Mouse (Mus musculus): ENCODE results near the gene Asz1.

The Asz1 gene

GRCm38 (mm10) chr6:18108934-18109333 lies at the start of gene Asz1:
Gene Asz1, minus strand, starts transcription at chr6:18109061.
- no peak for DNase-seq (ENCODE audit: low spot score in 2 of 2)

DNA sequence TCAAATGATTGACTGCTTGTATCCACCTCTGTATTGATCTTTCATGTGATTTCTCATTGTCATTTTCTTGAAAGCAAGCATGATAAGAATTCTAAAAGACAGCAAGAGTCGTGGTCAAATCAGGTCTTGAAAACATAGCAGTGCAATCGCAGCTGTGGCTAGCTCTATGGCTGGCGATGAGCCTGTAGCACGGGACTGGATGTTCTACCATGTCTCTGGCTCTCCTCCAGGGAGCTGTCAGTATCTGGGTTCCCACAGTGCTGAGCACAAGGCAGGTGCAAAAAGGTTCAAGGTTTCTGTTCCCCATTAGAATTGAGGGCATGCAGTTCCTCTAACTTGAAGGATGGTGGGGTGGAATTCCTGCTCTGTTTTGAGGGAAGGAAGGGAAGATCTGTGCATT lies 44.2 kb upstream of the Asz1 start:
- DNase-seq (ENCODE audit: low spot score in 2 of 2) = no peak

- no peak for DNase-seq (ENCODE audit: low spot score in 2 of 2)
Measured at GRCm38 (mm10) chr6:18135246-18135645, 26.4 kb upstream of the Asz1 start.

DNA sequence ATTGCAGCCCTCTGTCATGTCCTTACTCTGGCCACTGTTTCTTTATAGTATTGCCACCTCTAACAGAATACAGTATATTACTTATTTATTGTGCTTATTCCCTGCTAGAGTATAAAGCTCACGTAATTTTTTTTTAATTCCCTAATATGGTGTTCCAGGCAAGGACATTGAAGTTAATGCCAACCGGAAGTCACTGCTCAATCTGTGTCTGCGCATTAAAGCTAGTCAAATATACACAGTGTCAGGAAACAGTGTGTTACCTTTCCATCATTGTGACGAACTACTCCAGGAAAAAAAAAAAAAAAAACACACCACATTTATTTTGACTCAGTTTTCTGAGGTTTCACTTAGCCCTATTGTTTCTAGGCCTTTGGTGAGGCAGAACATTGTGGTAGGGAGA lies 19.2 kb upstream of the Asz1 start:
- no peak for DNase-seq (ENCODE audit: low spot score in 2 of 2)

DNA sequence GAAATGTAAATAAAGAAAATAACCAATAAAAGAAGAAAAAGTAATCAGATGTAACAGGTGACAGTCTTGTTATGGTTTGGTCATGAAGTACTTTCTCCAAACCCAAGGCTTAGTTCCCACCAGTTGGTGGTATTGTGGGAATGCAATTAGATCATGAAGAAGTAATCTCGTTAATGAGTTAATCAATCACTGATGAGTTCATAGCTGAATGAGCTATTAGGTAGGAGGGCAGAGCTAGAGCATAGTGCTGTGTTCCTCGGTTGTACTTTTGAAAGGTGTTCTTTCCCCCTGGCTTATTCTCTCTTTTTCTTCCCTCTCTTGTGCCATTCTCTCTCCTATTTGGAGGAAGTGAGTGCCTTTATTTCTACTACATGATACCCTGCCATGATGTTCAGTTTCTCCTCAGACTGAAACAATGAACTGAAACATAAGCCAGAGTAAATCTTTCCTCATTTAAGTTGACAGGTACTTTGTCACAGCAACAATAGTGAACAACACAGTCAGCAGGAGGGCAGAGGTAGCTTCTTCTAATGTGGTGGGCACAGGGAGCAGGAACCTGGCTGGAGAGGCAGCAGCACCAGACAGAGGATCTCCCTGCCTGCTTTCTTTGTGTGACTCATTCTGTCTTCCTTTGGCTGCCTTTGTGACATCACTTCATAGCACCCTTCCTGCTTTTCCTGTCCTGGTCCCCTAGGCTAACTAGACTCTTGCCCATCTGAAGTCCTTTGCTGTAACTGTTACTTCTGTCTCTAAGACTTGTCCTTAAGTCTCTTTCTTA lies 18.5 kb upstream of the Asz1 start:
- DNase-seq (ENCODE audit: low spot score in 2 of 2) = no peak

- no peak for DNase-seq (ENCODE audit: low spot score in 2 of 2)
Measured at GRCm38 (mm10) chr6:18096861-18097260, 12.0 kb downstream of the Asz1 start.

- no peak for DNase-seq (ENCODE audit: low spot score in 2 of 2)
Measured at GRCm38 (mm10) chr6:18089098-18089497, 19.8 kb downstream of the Asz1 start.

- no peak for DNase-seq (ENCODE audit: low spot score in 2 of 2)
Measured at GRCm38 (mm10) chr6:18087160-18087804, 21.6 kb downstream of the Asz1 start.

GRCm38 (mm10) chr6:18078615-18079014 lies 30.2 kb downstream of the Asz1 start:
- DNase-seq (ENCODE audit: low spot score in 2 of 2) = no peak

- DNase-seq (ENCODE audit: low spot score in 2 of 2) = no peak
Measured at GRCm38 (mm10) chr6:18076986-18077385, 31.9 kb downstream of the Asz1 start.

GRCm38 (mm10) chr6:18076577-18076976 lies 32.3 kb downstream of the Asz1 start:
- DNase-seq (ENCODE audit: low spot score in 2 of 2) = no peak

DNA sequence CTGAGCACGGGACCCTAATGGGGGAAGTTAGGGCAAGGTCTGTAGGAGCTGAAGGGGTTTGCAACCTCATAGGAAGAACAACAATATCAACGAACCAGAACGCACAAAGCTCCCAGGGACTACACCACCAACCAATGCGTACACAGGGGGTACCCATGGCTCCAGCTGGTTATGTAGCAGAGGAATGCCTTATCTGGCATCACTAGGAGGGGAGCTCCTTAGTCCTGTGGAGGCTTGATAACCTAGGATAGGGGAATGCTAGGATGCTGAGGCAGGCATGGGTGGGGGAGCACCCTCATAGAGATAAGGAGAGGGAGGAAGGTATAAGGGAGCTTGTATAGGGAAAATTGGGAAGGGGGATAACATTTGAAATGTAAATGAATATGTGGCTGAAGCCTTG lies 51.0 kb downstream of the Asz1 start:
- DNase-seq (ENCODE audit: low spot score in 2 of 2) = no peak

GRCm38 (mm10) chr6:18051702-18052101 lies 57.2 kb downstream of the Asz1 start:
- DNase-seq (ENCODE audit: low spot score in 2 of 2) = peak; percentile 62 to 74

DNA sequence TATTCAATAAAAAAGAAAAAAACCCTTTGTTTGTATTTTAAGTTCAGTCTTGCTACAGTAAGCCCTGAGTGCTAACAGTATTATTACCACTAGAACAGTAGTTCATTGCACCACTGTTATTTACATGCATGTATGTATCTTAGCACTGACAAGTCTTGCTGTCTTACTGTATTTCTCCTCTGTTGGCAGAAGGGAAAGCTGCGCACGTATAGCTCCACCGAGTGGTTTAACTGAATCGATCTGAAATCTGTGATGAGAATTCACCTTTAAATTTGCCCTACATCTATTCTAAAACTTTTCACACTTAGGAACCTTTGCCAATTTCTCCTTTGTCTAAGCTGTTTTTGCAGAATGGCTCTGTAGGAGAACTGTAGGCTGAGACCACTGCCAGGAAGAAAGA lies 64.6 kb downstream of the Asz1 start:
- no peak for DNase-seq (ENCODE audit: low spot score in 2 of 2)

GRCm38 (mm10) chr6:18043172-18043571 lies 65.7 kb downstream of the Asz1 start:
- DNase-seq (ENCODE audit: low spot score in 2 of 2) = no peak

GRCm38 (mm10) chr6:18032271-18032670 lies 76.6 kb downstream of the Asz1 start:
- DNase-seq (ENCODE audit: low spot score in 2 of 2) = no peak

GRCm38 (mm10) chr6:18031509-18032010 lies 77.3 kb downstream of the Asz1 start:
- DNase-seq (ENCODE audit: low spot score in 2 of 2) = peak; percentile 57 to 60

DNA sequence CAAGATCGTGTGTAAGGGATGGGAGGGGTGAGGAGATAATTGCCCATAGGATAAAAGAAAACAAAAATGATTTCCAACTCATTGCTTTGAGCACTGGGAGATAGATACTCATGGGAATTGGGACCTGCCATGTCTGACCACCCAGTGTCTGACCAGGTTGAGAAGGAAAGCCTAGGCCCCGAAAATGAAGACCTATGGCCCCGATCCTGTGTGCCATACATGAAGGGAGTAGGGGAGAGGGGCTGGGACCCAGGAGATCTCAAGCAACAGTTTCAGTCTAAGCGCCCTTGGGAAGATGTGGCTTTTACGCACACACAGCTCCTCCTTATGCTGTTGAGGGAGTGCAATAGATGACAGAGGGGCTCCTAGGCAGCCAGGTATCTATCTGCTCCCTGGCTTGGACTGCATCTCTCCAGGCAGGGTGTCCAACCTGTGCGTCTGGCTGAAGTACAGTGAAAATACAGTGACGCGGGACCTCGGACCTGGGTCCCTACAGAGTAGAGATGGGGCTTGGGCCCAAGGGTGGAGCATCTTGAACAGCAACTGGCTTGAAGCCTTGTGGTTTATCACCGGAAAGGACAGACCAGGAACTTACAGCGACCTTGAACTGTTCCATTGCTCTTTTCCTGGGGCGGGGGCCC lies 77.9 kb downstream of the Asz1 start:
- DNase-seq (ENCODE audit: low spot score in 2 of 2) = peak in 1 of 2 experiments; percentile 15

DNA sequence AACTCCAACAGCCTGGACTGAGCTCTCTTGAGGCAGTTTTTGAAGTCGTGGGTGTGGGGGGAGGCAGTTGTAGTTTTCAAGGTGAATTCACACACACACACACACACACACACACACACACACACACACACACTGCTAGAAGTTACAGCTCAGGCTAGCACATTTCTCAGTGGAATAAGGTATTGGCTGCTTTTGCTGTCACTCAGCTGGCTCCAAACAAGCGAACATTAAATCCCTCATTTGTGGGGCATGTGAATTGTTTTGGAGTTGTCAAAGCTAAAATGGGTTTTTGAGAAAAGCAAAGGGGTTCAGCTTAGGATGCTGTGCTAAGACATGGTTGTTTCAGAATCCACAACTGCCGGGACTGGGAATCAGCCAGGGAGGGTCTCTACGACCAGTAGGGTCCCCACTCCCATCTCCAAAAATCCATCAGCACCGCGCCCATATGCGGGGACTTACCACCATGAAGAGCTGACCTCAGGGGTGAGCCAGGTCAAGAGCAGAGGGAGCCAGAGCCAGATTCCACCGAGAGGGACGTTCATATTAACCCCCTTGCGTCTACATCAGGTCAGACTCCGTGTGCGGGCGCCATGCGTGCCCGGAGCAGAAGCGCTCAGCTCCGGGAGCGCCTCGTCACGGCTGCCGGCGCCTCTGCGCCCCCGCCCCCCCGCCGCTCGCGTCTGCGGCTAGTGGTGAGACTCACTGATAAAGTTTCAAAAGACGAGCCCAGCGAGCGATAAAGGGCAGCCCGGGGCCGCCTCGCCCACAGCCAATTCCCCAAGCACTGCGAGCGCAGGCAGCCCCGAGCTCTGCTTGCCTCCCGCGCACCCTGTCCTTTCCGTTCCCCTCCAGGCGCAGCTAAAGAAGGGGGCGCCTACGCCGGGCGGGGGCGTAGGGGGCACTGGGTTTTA lies 78.9 kb downstream of the Asz1 start, which contains the start of gene Wnt2:
Gene Wnt2 (minus strand): TSS at position 840 of the 911 bp plus-strand sequence.
- DNase-seq (ENCODE audit: low spot score in 2 of 2) = peak; percentile 29 to 36

DNA sequence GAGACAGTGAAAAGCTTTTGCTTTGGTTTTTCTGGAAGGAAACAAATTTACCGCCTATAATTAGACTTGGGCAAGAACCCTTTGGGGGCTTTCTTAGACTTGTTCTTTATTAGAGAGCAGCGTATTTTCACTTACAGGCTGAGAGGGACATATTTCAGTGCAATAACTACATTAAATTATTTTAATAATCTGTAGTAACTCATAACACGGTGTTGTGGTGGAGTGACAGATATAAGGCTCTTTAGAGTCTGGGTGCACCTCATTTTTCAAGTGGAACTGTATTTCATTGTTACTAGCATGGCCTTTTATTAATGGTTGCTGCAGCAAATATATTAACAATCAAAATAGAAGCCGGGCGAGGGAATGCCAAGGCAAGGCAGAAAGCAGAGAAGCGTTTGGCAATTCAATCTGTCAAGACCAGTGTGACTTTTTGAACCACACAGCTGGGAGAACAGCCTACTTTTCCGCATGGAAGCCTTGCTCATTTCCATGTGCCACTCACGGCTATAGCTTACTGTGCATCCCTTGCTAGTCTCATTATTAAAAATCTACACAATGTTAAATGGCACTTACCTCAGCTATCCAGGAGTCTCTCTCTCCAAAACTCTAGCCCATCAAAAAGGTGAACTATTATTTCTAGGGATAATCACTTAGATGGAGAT lies 84.6 kb downstream of the Asz1 start:
- DNase-seq (ENCODE audit: low spot score in 2 of 2) = no peak

GRCm38 (mm10) chr6:18013346-18013745 lies 95.5 kb downstream of the Asz1 start:
- no peak for DNase-seq (ENCODE audit: low spot score in 2 of 2)
